Mouse (Mus musculus): ENCODE measurements around the gene Uqcc2. TPM values are rescaled to one million over a fixed set of nuclear protein-coding genes. Genes with fewer than 3 reads are reported as not detected.

The Uqcc2 gene
- polyA plus RNA-seq, 1 experiment, result 349 TPM

GRCm38 (mm10) chr17:27139304-27139703 lies 5.6 kb upstream of the Uqcc2 start:
- TF ChIP-seq GATA1 (IDR thresholded peaks at IDR 0.05; ENCODE audit: low read length), result no peak

GRCm38 (mm10) chr17:27138396-27138795 lies 4.7 kb upstream of the Uqcc2 start:
- no peak for TF ChIP-seq GATA1 (IDR thresholded peaks at IDR 0.05; ENCODE audit: low read length)

- no peak for TF ChIP-seq GATA1 (IDR thresholded peaks at IDR 0.05; ENCODE audit: low read length)
These were observed 999 bp upstream of the Uqcc2 start for GRCm38 (mm10) chr17:27134715-27135114.

DNA sequence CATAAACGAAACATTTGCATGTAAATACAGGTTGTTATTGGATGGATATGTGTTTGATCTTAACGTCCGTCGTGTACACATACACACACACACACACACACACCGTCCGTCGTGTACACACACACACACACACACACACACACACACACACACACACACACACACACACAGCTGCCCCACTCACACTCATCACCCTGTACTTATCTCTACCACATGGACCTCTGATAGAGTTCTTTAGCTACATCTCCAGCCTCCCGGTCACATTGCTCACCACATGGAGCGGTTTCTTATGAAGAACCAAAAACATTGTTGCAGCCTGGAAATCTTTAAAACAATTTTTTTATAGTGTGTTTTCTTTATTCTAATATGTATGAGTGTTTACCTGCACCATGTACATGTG lies 471 bp upstream of the Uqcc2 start:
- no peak for TF ChIP-seq GATA1 (IDR thresholded peaks at IDR 0.05; ENCODE audit: low read length)

- no peak for TF ChIP-seq GATA1 (IDR thresholded peaks at IDR 0.05; ENCODE audit: low read length)
These were observed 1.5 kb downstream of the Uqcc2 start for GRCm38 (mm10) chr17:27132238-27132637.

GRCm38 (mm10) chr17:27131240-27131665 lies 2.5 kb downstream of the Uqcc2 start:
- TF ChIP-seq GATA1 (IDR thresholded peaks at IDR 0.05; ENCODE audit: low read length), result no peak

- TF ChIP-seq GATA1 (IDR thresholded peaks at IDR 0.05; ENCODE audit: low read length), result no peak
These were observed 3.5 kb downstream of the Uqcc2 start for GRCm38 (mm10) chr17:27130246-27130645.

GRCm38 (mm10) chr17:27129819-27130218 lies 3.9 kb downstream of the Uqcc2 start:
- no peak for TF ChIP-seq GATA1 (IDR thresholded peaks at IDR 0.05; ENCODE audit: low read length)

DNA sequence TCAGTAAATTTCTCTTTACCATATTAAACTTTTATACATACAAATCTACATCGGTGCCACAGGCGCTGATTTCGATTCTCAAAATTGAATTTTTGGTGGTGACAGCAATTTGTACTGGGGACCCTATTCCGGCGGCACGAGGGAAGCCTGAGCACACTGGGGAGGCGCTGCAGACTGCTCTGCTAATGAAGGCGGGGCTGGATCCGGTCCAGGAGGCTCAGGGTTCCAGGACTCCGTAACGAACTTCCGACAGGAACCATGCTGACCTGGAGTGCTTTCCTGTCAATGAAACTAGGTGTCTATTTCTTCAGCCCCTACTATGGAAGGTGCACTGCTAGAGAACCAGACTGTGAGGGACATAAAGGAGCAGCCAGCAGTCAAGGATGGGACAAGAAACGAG lies 4.4 kb downstream of the Uqcc2 start:
- TF ChIP-seq GATA1 (IDR thresholded peaks at IDR 0.05; ENCODE audit: low read length), result no peak

DNA sequence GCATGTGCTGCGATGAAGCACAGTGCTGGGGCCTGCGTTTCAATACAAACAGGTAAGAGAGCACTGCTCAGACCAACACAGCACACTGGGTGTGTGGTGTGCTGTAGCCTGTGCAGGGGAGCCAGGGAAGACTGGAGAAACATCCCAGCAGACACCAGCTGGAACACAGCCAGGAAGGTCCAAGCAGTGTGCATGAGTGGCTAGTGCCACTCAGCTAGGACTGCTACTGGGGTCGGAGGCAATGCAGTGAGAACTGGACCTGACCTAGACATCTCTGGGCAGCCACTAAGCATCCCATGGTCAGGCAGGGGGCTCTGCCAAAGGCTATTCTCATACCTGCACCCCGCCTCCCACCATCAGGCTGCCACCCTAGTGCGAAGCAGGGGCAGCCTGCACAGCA lies 5.5 kb downstream of the Uqcc2 start:
- TF ChIP-seq GATA1 (IDR thresholded peaks at IDR 0.05; ENCODE audit: low read length), result no peak

DNA sequence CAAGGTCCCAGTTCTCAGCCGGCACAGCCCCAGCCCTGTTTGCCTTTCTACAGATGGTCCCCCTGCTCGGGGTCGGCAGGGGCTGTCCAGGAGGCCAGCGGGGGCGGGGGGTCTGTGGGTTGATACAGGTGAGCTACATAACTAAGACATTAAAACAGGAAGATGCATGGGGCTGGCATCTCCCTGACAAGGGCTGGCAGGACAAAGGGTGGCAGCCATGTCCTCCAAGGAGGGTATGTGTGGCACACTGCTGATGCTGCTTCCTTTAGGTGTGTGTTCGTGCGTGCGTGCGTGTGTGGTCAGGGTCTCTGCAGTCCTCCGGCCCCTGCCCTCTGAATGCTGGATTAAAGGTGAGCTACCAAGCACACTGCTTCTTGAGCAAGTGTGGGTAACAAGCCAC lies 6.7 kb downstream of the Uqcc2 start:
- TF ChIP-seq GATA1 (IDR thresholded peaks at IDR 0.05; ENCODE audit: low read length), result no peak

GRCm38 (mm10) chr17:27125669-27126202 lies 8.0 kb downstream of the Uqcc2 start:
- TF ChIP-seq GATA1 (IDR thresholded peaks at IDR 0.05; ENCODE audit: low read length), result no peak

- TF ChIP-seq GATA1 (IDR thresholded peaks at IDR 0.05; ENCODE audit: low read length), result no peak
These were observed 8.5 kb downstream of the Uqcc2 start for GRCm38 (mm10) chr17:27125185-27125584.

GRCm38 (mm10) chr17:27123813-27124375 lies 9.8 kb downstream of the Uqcc2 start:
- no peak for TF ChIP-seq GATA1 (IDR thresholded peaks at IDR 0.05; ENCODE audit: low read length)

DNA sequence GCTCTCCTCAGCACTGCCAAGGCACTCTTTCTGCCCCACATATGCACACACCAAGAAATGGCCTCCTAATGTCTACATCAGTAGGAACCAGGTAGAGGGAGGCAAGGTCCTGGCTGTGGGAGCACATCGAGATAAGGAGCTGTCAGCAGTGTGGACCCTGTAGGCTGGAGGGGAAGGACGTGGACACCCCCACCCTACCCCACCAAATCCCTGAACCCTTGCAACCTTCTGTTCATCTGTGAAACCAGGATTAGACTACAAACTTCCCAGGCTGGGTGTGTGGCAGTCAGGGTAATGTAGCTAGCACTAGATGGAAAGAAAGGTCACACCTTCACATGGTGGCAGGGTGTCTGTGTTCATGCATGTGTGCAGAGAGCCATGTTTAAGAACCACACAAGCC lies 10.6 kb downstream of the Uqcc2 start:
- TF ChIP-seq GATA1 (IDR thresholded peaks at IDR 0.05; ENCODE audit: low read length), result no peak

DNA sequence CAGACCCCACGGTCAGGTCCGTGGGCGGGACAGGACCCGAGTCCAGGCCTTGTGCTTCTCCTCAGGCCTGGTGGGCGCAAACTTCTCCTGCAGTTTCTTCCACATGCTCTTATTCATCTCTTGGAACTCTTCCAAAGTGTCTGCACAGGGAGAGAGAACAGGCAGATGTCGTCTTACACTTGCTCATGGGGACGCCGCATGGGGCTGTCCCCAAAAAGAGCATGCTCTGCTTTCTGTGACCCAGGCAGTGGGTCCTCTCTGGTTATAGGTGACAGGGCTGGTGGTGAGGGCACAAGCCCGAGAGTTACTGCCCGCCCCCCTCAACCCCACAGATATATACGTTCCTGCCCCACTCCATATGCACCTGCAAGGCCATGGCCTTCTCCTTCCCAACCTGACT lies 11.0 kb downstream of the Uqcc2 start:
- TF ChIP-seq GATA1 (IDR thresholded peaks at IDR 0.05; ENCODE audit: low read length), result no peak

GRCm38 (mm10) chr17:27121781-27122180 lies 11.9 kb downstream of the Uqcc2 start:
- TF ChIP-seq GATA1 (IDR thresholded peaks at IDR 0.05; ENCODE audit: low read length), result no peak

- no peak for TF ChIP-seq GATA1 (IDR thresholded peaks at IDR 0.05; ENCODE audit: low read length)
These were observed 12.4 kb downstream of the Uqcc2 start for GRCm38 (mm10) chr17:27121266-27121665.
